Mouse (Mus musculus) MEL (cell line): ENCODE data around the gene Unc45a.

ENCODE experiments used
- CTCF ChIP-seq, 3 experiments: IDR thresholded peaks in 2 of 3; conservative IDR thresholded peaks in 1 of 3; 2 replicates each; pipeline ENCODE4 v1.5.1; 2011 to 2012; ENCODE audit warnings: low read length in 3 of 3, low read depth in 2 of 3, mild to moderate bottlenecking in 2 of 3, improper control_type of control experiment in 1 of 3, inconsistent platforms in 1 of 3, mixed read lengths in 1 of 3, moderate library complexity in 1 of 3; ENCODE audit not compliant: control insufficient read depth in 1 of 3, insufficient read depth in 1 of 3, poor library complexity in 1 of 3, severe bottlenecking in 1 of 3
- E2F4 ChIP-seq: IDR thresholded peaks from 2 replicates; pipeline ENCODE4 v1.6.1; 2011; ENCODE audit warnings: low read depth, low read length, improper control_type of control experiment, borderline replicate concordance
- JUND ChIP-seq: IDR thresholded peaks from 2 replicates; pipeline ENCODE4 v1.6.1; 2011; ENCODE audit warnings: low read depth, mild to moderate bottlenecking, improper control_type of control experiment, low read length
- POLR2A ChIP-seq, 2 experiments: IDR thresholded peaks; 2 replicates each; pipeline ENCODE4 v1.6.1; 2011 to 2012; ENCODE audit warnings: low read length in 2 of 2, mild to moderate bottlenecking in 2 of 2, control low read depth in 1 of 2, improper control_type of control experiment in 1 of 2, low read depth in 1 of 2, moderate library complexity in 1 of 2; ENCODE audit not compliant: control insufficient read depth in 1 of 2, insufficient read depth in 1 of 2, poor library complexity in 1 of 2
- SIN3A ChIP-seq: IDR thresholded peaks from 2 replicates; pipeline ENCODE4 v1.6.1; 2012; ENCODE audit warnings: low read length, improper control_type of control experiment, inconsistent platforms
- TAL1 ChIP-seq: IDR thresholded peaks from 2 replicates; pipeline ENCODE4 v1.6.1; 2012; ENCODE audit warnings: mild to moderate bottlenecking, inconsistent platforms, low read length, moderate library complexity, mixed read lengths
- TCF12 ChIP-seq: IDR thresholded peaks from 2 replicates; pipeline ENCODE4 v1.6.1; 2014; ENCODE audit warnings: low read depth, mild to moderate bottlenecking, inconsistent platforms, low read length, improper control_type of control experiment, moderate library complexity

DNA sequence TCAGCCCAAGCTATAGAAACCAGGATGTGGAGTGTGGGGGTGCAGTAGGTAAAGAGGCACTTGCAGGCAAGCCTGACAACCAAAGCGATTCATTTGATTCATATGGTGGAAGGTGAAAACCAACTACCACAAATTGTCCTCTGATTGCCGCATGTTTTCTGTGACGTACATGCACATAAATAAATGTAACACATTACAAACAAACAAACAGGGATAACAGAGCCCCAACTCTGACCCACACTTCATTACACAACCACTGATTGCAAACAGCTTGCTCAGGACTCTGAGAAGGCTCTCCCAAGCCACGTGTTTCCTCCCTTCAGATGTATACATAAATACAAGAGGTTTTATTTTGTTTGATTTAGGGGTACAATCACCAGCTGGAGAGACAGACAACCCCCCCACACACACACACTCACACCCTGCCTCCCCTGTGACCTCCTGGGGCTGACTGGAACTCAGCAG lies 29.2 kb upstream of the Unc45a start:
- TF ChIP-seq CTCF (IDR thresholded peaks at IDR 0.05 in 2 of 3, conservative IDR thresholded peaks at IDR 0.05 in 1 of 3; ENCODE audit: control insufficient read depth in 1 of 3, insufficient read depth in 1 of 3, low read depth in 2 of 3, low read length in 3 of 3, poor library complexity in 1 of 3, severe bottlenecking in 1 of 3) = no peak
- no peak for TF ChIP-seq POLR2A (IDR thresholded peaks at IDR 0.05; ENCODE audit: control insufficient read depth in 1 of 2, insufficient read depth in 1 of 2, low read depth in 1 of 2, low read length in 2 of 2, poor library complexity in 1 of 2)
- TF ChIP-seq SIN3A = no peak
- no peak for TF ChIP-seq TAL1
- TF ChIP-seq TCF12 = no peak
- TF ChIP-seq JUND = no peak
- TF ChIP-seq E2F4 = no peak
